Mouse (Mus musculus) cerebellum, postnatal 36 days (tissue): ENCODE results near the gene Scamp2.

ENCODE experiments used
- DNase-seq, 2 experiments: peaks; one replicate each; pipeline ENCODE4 v3.0.0; 2021 to 2022; ENCODE audit warnings: mixed read lengths in 2 of 2

Gene Scamp2

DNA sequence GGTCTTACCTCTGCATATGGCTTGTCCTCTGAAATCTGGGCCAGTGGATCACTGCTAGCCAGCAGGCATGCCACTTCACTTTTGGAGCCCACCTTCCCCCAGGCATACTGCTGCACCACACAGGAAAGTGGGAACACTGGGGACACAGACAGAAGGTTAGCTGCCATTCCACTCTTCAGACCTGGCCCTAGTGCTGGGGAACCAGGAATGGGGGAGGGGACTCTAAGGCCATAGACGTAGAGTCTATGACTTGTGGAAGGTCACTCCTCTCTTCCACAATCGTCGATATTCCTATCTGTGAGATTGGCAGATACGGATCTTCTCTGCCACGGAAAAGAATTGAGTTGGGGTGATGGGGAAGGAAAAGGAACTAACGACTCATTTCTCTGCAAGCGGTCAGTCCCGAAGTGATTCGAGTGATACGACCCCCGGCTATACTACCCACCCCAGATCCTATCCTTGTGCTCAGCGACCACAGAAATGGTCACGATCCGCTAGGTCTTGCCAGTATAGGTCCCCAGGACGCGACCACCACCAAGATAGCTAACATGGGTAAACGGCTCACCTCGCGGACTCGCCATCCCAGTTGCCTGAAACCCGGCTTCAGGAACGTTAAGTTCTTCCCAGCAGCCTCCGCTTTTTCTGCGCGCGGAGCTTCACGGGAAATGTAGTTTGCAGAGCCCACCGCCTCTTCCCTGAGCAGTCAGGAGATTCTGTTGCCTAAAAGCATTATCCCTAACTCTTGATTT lies 8.4 kb upstream of the Scamp2 start, which contains the start of gene Mpi:
Gene Mpi, minus strand, starts transcription at position 625 of the 749 bp plus-strand sequence.
- peak; percentile 68 to 72 for DNase-seq

DNA sequence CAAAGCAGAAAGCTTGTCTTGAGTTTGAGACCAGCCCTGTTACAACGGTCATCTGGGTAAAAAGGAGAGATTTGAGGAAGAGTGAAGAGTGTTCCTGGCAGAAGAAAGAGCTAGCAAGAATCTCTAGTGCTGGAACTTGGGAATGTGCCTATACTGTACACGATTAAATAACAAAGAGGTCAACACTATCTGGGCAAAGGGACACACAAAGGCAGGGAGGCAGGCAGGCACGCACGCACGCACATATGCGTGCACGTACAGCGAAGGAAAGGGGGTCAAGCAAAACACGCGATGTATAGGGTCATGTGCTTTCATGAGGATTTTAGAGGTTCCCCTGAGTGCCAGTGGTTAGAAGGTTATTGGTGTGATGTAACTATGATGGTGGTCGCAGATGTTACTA lies 7.6 kb upstream of the Scamp2 start:
- no peak for DNase-seq

DNA sequence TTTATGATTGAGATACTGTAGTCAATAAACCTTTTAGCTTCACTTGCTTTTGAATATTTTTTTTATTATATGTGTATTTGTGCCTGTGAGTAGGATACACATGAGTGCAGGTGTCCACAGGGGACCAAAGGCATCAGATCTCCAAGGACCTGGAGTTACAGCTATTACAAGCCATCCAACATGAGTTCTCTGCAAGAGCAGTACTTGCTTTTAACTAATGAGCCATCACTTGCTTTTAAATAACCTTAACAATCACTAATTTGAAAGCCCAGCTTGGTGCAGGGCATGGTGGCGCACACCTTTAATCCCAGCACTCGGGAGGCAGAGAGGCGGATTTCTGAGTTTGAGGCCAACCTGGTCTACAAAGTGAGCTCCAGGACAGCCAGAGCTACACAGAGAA lies 6.0 kb upstream of the Scamp2 start:
- no peak for DNase-seq

DNA sequence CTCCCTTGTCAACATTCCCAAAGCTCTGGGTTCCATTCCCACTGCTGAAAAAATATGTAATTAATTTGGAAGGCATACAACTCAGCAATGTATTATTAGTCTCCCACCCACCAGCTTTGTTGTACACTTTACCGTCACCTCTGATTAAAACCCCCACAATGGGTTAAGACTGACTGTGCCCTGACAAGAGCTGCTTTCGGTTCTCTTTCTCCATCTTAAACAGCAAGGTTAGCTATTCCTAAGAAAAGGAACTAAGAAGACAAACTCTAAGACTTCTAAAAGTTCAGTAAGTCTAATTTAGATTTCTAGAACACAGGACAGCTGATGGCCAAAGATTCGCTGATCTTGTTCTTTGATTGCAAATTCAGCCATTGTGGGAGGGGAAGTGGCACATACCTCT lies 3.5 kb upstream of the Scamp2 start:
- no peak for DNase-seq

DNA sequence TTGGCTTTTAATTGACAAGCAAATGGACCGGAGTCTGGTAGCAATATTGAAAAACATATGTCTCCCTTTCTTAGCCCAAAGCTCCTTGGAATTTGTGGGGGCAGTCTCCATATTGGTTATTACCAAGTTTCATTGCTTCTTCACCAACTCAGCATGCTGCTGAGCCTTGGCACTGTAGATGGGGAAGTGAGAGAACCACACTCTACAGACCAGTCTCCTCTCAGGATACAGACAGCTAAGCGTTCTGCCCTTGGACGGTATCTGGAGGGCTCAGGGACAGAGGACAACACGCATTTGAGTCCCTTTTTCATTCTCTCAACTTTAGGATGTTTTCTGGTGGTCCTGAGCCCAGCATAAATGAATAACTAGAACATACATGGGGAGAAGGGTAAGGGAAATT lies 2.1 kb upstream of the Scamp2 start:
- DNase-seq = no peak

DNA sequence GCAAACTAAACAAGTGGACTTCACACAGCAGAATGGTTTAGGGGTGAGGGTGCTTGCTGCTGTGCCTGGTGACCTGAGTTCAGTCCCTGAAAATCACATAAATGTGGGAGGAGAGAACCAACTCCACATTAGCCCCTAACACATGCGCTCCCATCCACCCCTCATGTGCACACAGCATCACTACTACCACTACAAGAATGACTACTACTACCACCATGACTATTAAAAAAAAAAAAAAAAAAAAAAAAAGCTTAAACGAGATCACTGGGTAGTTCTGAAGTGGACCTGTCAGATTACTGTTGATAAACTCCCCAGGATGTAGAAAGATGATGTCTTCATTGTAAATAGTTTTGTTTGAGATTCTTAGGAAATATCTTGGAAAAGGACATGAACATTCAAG lies 1.2 kb upstream of the Scamp2 start:
- DNase-seq = no peak

DNA sequence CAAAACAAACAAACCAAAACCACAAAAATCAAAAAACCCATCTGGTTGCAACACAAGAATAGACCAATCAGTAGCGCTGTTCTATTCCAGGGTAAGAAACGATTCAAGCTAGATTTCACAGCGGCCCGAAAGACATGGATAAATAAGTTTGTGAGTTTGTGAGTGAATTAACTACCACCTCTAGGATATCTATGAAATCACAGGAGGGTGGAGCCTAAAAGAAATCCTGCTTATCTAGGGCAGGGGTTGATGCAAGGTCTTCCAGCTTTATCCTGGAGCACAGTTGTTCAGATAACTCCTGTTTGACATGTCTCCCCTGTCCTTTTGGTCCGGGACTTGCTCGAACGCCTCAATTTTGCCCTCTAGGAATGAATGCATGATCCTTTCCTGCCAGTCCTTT lies 480 bp upstream of the Scamp2 start:
- no peak for DNase-seq

DNA sequence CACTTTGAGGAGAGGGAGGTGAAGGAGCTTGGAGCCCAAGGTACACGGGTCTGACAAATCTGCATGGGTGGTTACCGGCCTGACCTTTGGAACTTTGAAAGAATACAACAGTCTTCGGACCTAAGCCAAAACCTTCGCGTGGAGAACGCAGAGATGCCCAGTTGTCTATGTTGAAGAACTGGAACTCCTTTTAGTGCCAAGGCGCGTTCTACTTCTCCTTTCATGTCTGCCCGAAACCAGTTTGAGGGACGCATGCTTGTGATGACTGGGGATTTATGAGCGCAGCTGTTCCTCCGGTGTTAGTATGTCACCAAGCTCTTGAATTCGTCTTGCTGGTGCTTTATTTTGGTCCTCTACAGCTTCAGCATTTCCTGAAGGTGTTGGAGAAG lies 962 bp downstream of the Scamp2 start:
- DNase-seq = no peak

DNA sequence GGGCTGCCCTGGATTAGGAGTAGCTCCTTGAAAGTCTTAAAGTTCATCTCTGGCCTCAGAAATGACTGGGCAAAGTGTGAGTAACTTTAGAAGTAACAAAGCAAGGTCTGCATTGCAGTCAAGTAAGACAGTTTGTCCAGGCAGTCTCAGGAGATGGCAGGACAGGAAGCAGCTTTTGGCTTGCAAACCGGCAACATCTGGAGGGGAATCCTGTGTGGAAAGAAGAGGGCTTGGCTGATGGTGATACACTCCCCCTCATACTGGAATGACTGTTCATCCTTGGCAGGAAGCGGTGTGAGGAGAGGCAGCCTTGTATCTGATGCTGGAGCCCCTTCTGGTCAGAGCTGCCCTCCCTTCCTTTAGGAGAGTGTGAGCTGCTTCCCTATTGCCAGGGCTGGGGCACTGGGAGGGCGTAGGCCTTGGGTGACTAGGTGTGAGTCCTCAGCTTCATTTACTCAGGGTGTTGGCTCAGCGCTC lies 2.2 kb downstream of the Scamp2 start:
- no peak for DNase-seq

DNA sequence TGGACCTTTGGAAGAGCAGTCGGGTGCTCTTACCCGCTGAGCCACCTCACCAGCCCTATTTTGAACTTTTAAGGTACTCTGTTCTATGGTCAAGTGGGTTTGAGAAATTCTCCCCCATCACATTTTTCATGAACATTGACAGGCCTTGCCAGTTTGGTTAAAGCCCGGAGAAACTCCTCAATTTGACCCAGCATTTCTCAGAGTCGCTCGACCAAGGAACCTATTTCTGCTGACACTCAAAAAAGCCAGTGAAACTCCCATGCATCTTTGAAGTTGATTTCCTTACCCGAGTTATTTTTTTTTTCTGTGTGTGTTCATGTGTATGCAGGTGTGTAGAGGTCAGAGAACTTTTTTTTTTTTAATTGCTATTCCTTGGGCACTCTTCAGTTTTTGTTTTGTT lies 3.9 kb downstream of the Scamp2 start:
- DNase-seq = no peak

DNA sequence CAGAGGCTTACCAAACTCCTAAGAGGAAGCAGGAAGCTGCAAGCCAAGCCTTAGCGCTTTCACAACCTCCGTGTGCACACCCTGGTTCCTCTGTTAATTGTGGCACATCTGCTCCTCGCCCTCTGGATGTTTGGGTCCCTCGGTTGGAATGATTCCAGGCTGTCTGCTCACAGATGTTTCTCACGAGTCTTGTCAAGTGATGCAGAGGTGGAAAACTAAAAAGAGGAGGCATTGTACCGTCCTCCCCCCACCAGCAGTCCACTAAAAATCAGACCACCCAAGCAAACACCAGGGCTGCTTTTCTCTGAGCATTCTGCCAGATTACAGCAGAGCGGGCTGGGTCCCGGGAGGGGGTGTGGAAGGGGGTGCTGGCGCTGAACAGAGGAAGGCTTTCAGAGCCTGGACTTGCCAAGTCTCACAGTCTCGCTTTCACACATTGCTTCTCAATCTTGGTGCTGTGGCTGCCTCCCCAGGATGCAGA lies 5.0 kb downstream of the Scamp2 start:
- DNase-seq = no peak

DNA sequence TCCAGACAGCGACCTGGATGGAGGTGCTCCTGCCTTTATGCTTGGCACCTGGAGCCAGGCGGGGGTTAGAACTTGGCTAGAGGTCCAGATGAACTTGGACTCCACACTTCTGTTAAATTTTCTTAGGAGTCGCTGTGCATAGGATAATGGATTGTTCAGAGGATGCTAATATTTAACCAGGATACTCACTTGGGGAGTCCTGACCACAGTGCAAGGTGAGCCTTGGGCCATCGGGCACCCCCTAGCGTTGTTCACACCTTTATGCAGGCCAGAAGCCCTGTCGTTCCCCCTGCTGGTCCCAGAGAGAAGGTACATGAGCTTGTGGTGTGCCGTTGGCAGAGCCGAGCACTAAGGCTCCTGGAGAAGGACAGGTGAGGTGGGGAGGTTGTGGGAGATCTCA lies 6.1 kb downstream of the Scamp2 start:
- no peak for DNase-seq

DNA sequence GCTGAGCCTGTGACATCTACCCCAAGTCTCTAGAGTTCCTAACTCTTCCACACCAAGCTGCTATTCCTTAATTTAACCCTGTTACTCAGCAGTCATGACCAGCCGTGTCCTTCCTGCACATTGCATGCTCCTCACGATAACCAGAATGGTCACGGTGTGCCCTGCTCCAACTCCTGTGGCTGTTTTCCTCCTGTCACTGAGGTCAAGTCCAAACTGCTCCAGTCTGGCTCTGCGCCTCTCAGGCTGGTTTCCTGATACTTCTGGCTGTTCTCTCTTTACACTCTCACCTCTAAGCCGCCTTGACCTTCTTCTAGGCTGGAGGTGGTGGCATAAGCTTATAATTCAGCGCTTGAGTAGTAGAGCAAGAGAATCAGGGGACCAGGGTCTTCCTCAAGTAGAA lies 7.8 kb downstream of the Scamp2 start:
- DNase-seq = no peak

DNA sequence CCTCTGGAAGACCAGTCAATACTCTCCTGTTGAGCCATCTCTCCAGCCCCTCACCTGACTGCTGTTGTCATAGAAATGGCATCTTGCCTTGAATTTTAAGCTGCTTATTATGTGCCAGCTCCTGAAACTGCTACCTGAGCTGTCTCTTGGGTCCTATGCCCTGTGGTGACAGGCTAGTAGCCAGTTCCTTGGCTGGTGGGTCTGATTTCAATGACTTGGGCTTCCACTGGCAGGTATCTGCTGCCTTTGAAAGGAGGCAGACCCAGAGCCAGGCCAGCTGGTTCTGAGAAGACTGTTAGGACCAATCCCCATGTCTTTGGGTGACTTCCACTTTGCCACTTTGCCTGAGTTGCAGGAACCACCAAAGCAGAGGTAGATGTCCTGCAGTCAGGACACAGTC lies 13.7 kb downstream of the Scamp2 start:
- no peak for DNase-seq

DNA sequence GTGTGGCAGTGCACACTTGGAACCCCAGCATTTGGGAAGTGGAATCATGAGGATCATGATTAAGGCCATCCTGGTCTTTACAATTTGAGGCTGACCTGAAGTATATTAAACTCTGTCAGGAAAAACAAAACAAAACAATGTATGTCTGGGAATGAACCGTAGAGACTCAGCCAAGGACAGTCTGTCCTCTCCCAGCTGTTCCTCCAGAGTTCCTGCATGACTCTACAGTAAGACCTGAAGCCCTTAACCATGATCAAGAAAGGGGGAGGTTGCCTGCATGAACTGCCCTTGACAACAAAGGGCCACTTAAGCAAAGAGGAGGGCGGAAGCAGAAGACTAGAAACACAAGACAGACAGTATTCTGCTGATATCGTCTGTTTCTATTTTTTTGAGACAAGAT lies 14.8 kb downstream of the Scamp2 start:
- no peak for DNase-seq

DNA sequence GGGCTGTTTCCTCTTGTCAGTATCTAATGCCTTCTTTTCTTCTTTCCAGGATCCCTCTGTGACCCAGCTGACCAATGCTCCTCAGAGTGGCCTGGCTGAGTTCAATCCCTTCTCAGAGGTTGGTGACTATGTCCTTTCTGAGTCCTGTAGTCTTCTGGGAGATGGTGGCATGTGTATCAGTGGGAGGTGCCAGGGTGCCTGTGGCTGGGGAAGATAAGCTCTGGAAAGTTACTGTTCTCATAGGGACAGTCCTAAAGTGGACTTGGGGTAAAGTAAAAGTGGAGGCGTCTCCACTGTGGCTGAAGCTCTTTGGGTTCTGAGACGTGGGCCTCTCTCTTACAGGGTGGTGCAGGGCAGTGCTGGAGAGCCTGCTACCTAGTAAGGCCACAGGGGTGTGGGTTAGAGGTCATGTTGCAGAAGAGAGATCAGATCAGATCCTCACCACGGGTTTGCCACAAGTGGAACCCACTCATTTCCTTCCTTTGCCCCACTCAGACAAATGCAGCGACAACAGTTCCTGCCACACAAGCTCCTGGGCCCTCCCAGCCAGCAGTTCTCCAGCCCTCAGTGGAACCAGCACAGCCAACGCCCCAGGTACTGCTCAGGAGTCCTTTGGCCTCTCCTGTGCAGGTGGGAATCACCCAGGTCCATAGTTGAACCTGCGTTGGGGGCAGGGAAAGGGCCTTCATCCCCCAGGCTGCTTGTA lies 16.6 kb downstream of the Scamp2 start:
- DNase-seq = no peak

DNA sequence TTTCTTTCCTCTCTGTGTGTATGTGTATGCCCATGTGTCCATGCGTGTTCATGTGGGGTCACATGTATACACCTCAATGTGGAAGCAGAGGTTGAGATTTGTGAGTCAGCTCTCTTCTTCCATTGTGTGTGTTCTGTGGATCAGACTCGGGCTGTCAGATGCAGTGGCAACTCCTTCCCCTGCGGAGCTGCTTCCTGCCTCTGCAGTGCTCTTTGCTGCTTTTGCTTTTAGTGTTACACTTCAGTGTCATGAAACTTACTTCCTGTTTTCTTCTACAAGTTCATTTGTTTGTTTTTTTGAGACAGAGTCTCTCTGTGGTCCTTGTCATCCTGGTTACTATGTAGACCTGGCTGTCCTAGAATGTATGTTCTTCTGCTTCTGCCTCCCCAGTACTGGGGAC lies 24.2 kb downstream of the Scamp2 start:
- no peak for DNase-seq

DNA sequence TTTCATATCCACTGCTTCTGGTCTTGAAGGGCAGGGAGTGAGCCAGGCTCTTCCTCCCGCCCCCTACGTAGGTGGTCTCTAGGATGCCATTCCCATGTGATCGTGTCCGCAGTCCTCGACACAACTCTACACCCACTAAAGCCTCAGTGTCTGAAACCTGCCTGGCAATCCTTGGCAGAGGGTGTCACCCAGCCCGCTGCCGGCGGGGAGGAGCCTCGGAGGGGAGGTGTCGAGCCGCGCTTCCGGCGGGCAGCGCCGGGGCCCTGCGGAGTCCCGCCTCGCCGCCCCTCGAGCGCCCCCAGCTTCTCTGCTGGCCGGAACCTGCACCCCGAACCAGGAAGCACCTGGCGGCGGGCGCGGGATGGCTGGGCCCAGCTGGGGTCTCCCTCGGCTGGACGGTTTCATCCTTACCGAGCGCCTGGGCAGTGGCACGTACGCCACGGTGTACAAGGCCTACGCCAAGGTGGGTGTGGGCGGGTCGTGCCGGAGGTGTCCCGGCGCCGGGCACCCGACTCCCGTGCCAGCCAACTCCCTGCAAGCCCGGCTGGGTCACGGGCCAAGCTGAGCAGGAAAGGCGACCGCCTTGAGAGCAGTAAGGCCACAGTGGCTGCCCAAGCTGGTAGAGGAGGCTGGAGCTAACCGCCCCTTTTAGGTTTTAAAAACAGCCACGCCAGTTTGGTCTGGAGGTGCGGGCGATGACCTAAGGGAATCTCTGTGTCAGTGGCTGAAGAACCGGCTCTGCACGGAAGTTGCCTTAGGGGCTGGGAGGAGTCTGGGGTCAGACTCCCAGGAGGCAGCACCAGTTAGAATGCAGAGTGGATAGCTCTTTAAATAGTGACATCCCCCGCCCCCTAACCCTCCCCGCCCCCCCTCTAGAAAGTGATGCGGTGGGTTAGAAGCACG lies 28.7 kb downstream of the Scamp2 start, which contains the start of gene Ulk3:
Gene Ulk3, plus strand, starts transcription at position 229 of the 903 bp plus-strand sequence.
- DNase-seq = peak; percentile 71 to 75

DNA sequence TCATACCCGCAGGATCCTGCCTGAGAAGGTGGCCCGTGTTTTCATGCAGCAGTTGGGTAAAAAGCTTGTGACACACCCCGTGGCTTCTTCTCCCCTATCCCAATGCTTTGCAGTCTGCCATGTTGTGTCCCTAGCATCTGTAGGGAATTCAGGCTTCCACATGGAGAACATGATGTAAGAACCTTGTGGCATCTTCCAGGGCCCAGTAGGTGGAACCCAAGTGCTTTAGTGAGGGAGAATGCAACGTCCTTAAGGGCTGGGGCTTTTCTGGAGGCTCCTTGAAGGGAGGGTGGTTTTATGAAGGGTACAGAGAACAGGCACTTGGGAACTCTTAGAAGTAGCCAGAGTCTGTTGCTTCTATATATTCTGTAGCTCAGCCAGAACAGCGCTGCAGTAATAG lies 30.0 kb downstream of the Scamp2 start:
- no peak for DNase-seq

DNA sequence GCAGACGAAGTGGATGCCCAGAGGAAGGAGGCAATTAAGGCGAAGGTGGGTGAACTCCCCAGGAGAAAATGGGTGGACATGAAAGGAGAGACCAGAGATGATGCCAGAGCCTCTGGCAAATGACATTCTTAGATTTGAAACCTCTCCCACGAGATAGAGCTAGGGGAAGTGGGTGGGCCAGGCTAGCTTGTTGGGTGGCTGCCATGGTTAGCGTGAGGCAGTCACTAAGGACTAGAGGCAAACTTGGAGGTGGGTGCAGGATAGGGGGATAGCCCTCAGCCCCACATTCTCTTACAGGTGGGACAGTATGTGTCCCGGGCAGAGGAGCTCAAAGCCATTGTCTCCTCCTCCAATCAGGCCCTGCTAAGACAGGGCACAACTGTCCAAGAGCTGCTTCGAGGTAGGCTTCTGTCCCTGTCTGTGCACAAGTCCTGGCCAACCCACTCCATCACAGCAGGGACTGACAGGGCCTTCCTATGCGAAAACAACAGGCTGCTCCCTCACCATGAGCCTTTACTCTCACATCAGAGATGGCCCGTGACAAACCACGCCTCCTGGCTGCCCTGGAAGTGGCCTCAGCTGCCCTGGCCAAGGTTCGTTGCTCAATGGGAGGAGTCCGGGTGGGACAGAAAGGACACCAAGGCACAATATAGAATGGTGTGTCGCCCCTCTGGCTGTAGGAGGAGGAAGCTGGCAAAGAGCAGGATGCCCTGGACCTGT lies 32.9 kb downstream of the Scamp2 start:
- no peak for DNase-seq

DNA sequence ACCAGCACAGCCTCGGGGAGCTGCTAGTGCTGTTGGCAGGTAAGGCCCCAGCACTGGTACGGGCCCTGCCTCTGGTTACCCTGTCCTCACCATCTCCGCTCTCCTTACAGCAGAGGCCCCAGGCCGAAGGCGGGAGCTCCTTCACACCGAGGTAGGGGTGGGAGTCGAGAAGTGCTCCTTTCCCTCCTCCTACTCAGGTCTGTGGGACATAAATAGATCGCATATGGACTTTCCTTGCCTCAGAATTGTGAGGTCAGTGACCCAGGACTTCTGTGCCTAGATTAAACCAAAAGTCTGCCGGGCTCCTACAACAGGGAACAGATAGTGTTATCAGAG lies 33.4 kb downstream of the Scamp2 start:
- no peak for DNase-seq

DNA sequence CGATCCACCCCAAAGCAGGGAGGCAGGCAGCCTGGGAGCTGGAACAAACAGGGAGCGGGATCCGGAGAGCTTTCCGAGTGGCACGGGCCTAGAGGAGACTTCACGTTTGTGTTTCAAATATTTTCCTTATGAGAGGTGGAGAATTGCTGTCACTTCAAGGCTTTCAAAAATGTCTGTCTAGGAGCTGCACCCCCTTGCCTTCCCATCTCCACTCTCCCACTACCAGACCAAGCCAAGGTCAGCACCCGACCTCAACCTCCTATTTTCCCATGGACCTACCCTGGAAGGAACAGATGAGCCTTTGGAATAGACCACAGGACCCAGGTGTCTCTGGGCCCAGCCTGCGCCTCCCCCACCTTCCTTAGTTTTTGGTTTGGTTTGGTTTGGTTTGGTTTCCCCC lies 36.5 kb downstream of the Scamp2 start:
- no peak for DNase-seq

DNA sequence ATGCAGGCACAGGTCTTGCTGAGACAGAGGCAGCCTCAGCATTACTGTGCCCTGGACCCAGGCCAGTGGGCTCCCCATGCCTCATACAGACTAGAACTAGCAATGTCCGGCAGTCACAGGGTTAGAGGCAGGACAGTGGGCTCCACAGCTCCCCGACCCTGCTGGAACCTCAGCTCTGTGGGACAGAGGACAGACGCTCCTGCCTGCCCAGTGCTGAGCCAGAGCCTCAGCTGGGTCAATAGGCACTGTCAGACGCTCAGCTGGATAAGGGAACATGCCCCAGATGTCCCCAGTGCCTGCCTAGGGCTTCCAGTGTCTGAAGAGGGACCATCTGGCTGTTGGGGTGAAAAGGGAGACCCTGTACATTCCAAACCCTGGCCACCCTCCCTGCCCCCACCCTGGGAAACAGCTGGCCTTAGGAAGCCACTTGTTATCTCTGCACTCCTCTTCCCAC lies 37.2 kb downstream of the Scamp2 start:
- DNase-seq = no peak
